ENCODE assay signal across 8 mouse cellular contexts in genomic region chr6:88874868-88875508, GRCm38 (mm10). TPM values are rescaled to one million over a fixed set of nuclear protein-coding genes. Genes with fewer than 3 reads are reported as not detected.
A peak's percentile ranks its signal among the peaks of the same experiment; 100 is the strongest.
DNase-seq lines count a peak whose midpoint lies in the region; ATAC-seq and TF ChIP-seq lines count a peak whose summit lies in the region.

Gene Podxl2 (minus strand): TSS chr6:88875044.

- H3K36me3 ChIP-seq in heart, embryonic 10.5 days, result peaks cover 2% of the 10 kb centered on the region; the same call in 1 of the 2 replicates
- no peaks in the 10 kb centered on the region for H3K36me3 ChIP-seq in kidney, embryonic 16.5 days (ENCODE audit: insufficient read depth, low read length)
- H3K36me3 ChIP-seq in liver, adult 2 months (ENCODE audit: control insufficient read depth, insufficient read depth, low read length), result no peaks in the 10 kb centered on the region
- H3K36me3 ChIP-seq in myocyte (ENCODE audit: control insufficient read depth, insufficient read depth), result no peaks in the 10 kb centered on the region

- peak within 1 kb of the TSS; percentile 25 for H3K4me3 ChIP-seq in embryonic fibroblast, embryonic 13.5 days (ENCODE audit: insufficient read depth, low read length)
- peak within 1 kb of the TSS; percentile 81 for H3K4me3 ChIP-seq in heart, embryonic 10.5 days
- peak within 1 kb of the TSS; percentile 74 for H3K4me3 ChIP-seq in kidney, embryonic 16.5 days (ENCODE audit: low read length)
- H3K4me3 ChIP-seq in liver, adult 2 months (ENCODE audit: insufficient read depth, low read depth, low read length), result peak within 1 kb of the TSS; percentile 40
- no peak within 1 kb of the TSS for H3K4me3 ChIP-seq in myocyte

- WGBS in heart, embryonic 10.5 days, result 11% methylated on average over 63 of the region's 63 CpGs
- 7% methylated on average over 33 of the region's 63 CpGs for WGBS in kidney, embryonic 16.5 days
- 9% methylated on average over 63 of the region's 63 CpGs for WGBS in liver, adult 2 months

- H3K27ac ChIP-seq in embryonic fibroblast, embryonic 13.5 days (ENCODE audit: insufficient read depth, low read length), result no peak within 1 kb of the TSS
- peak within 1 kb of the TSS; percentile 86 for H3K27ac ChIP-seq in heart, embryonic 10.5 days
- H3K27ac ChIP-seq in kidney, embryonic 16.5 days (ENCODE audit: low read length), result no peak within 1 kb of the TSS
- H3K27ac ChIP-seq in liver, adult 2 months (replicated peaks; ENCODE audit: insufficient read depth, low read depth, low read length), result no peak within 1 kb of the TSS

- no peak within 1 kb of the TSS for H3ac ChIP-seq in myocyte (ENCODE audit: control insufficient read depth, insufficient read length)

- H3K79me2 ChIP-seq in liver, adult 2 months (ENCODE audit: control insufficient read depth, insufficient read depth, low read length), result no peaks in the 10 kb centered on the region
- no peaks in the 10 kb centered on the region for H3K79me2 ChIP-seq in myocyte (ENCODE audit: control insufficient read depth, insufficient read depth)

- H3K4me2 ChIP-seq in kidney, embryonic 16.5 days (replicated peaks; ENCODE audit: low read depth, low read length), result peak within 1 kb of the TSS; percentile 100
- H3K4me2 ChIP-seq in myocyte (ENCODE audit: low read depth), result peak within 1 kb of the TSS; percentile 6

- peak within 1 kb of the TSS; percentile 84 for H3K9ac ChIP-seq in kidney, embryonic 16.5 days (replicated peaks; ENCODE audit: low read length)
- peak within 1 kb of the TSS; percentile 41; the same call in 1 of the 2 replicates for H3K9ac ChIP-seq in liver, adult 2 months (ENCODE audit: low read depth, low read length)

- H3K27me3 ChIP-seq in heart, embryonic 10.5 days (ENCODE audit: insufficient read depth, poor library complexity, severe bottlenecking), result peaks cover 45% of the 10 kb centered on the region
- peaks cover 6% of the 10 kb centered on the region for H3K27me3 ChIP-seq in kidney, embryonic 16.5 days (ENCODE audit: insufficient read depth, low read length)
- H3K27me3 ChIP-seq in liver, adult 2 months (ENCODE audit: control insufficient read depth, insufficient read depth, low read length), result peaks cover 14% of the 10 kb centered on the region
- peaks cover 18% of the 10 kb centered on the region for H3K27me3 ChIP-seq in myocyte (ENCODE audit: control insufficient read depth, insufficient read depth, insufficient read length)

- peak; percentile 30 for DNase-seq in kidney, adult 11 months
- no peak for DNase-seq in kidney, adult 8-10 months
- peak; percentile 86 for DNase-seq in heart, embryonic 10.5 days (ENCODE audit: low spot score)
- DNase-seq in liver, adult 2 months (ENCODE audit: extremely low read depth, low read depth, low spot score), result no peak
- peak; percentile 44 to 48 for DNase-seq in thymus, adult 18-20 months

- no peaks in the 10 kb centered on the region for H3K9me3 ChIP-seq in heart, embryonic 10.5 days
- peaks cover 3% of the 10 kb centered on the region; the same call in 1 of the 2 replicates for H3K9me3 ChIP-seq in kidney, embryonic 16.5 days (ENCODE audit: low read length)

- TF ChIP-seq CTCF in embryonic fibroblast, embryonic 13.5 days (IDR thresholded peaks at IDR 0.05; ENCODE audit: borderline replicate concordance, insufficient read depth, low read length), result no peak
- TF ChIP-seq CTCF in liver, adult 2 months (IDR thresholded peaks at IDR 0.05; ENCODE audit: low read depth, low read length), result no peak

- TF ChIP-seq POLR2A in embryonic fibroblast, embryonic 13.5 days (IDR thresholded peaks at IDR 0.05; ENCODE audit: low read depth, low read length), result peak; percentile 35; the same call in 1 of the 2 replicates
- no peak for TF ChIP-seq POLR2A in liver, adult 2 months (IDR thresholded peaks at IDR 0.05; ENCODE audit: extremely low read depth, insufficient read depth, low read length)
- TF ChIP-seq POLR2A in myocyte (IDR thresholded peaks at IDR 0.05; ENCODE audit: insufficient read length, low read depth), result no peak

- ATAC-seq in kidney, embryonic 16.5 days (ENCODE audit: low FRiP score, low TSS enrichment), result peak; percentile 77

- peaks cover 7% of the 10 kb centered on the region for H3K4me1 ChIP-seq in embryonic fibroblast, embryonic 13.5 days (ENCODE audit: control insufficient read depth, insufficient read depth, low read length)
- peaks cover 19% of the 10 kb centered on the region for H3K4me1 ChIP-seq in heart, embryonic 10.5 days
- H3K4me1 ChIP-seq in kidney, embryonic 16.5 days (ENCODE audit: insufficient read depth, low read length), result peaks cover 4% of the 10 kb centered on the region
- peaks cover 3% of the 10 kb centered on the region; the same call in 1 of the 2 replicates for H3K4me1 ChIP-seq in liver, adult 2 months (ENCODE audit: control insufficient read depth, insufficient read depth, low read length)

TF ChIP-seq in myocyte, 11 proteins besides CTCF, POLR2A, EP300 and RAD21:
- TF ChIP-seq USF1 (IDR thresholded peaks at IDR 0.05; ENCODE audit: low read depth), result no peak
- no peak for TF ChIP-seq REST (IDR thresholded peaks at IDR 0.05; ENCODE audit: insufficient read depth, insufficient read length)
- TF ChIP-seq MYOD1 (IDR thresholded peaks at IDR 0.05; ENCODE audit: control insufficient read depth in 1 of 3, insufficient read length in 2 of 3, low read depth in 2 of 3), result no peak
- TF ChIP-seq E2F4 (IDR thresholded peaks at IDR 0.05; ENCODE audit: insufficient read depth), result no peak
- TF ChIP-seq POLR2AphosphoS2 (IDR thresholded peaks at IDR 0.05; ENCODE audit: insufficient read length, low read depth), result no peak
- no peak for TF ChIP-seq SRF (IDR thresholded peaks at IDR 0.05; ENCODE audit: control insufficient read depth, insufficient read length, low read depth)
- no peak for TF ChIP-seq MYOG (IDR thresholded peaks at IDR 0.05; ENCODE audit: control insufficient read depth in 1 of 3, insufficient read depth in 1 of 3, insufficient read length in 2 of 3, low read depth in 2 of 3)
- no peak for TF ChIP-seq TCF12 (IDR thresholded peaks at IDR 0.05; ENCODE audit: insufficient read depth, poor library complexity, severe bottlenecking)
- TF ChIP-seq CEBPB (IDR thresholded peaks at IDR 0.05; ENCODE audit: insufficient read depth, poor library complexity, severe bottlenecking), result no peak
- no peak for TF ChIP-seq TCF3 (IDR thresholded peaks at IDR 0.05; ENCODE audit: insufficient read length, low read depth)
- TF ChIP-seq MAX (IDR thresholded peaks at IDR 0.05; ENCODE audit: low read depth), result no peak
TF ChIP-seq in myocyte: peak in this region for 0.

RNA-seq across cellular contexts. Expression of gene Podxl2, which starts in this region (rescaled TPM):
- 9.3 and 13.9 TPM in 2 replicates for polyA plus RNA-seq in embryonic fibroblast, embryonic 13.5 days (2011; ENCODE audit: insufficient read length, low read depth, missing spikeins)
- 26.7 and 28.6 TPM in 2 replicates for polyA plus RNA-seq in heart, embryonic 10.5 days (2016; fragmentation: Nextera tagmentation; extraction: Ambion mirVana)
- 43.0 and 48.9 TPM in 2 replicates for polyA plus RNA-seq in kidney, embryonic 16.5 days (2015; fragmentation: Nextera tagmentation; extraction: Ambion mirVana)
- 0.46 and 0.60 TPM in 2 replicates for total RNA-seq in liver, adult 2 months (2014; rRNA removed)
- polyA plus RNA-seq in liver, adult 2 months (2012; rRNA removed), result 0.89 and 2.0 TPM in 2 replicates
- polyA plus RNA-seq in myocyte (2012; fragmentation: generic; extraction: Trizol), result 3.4 TPM

Comparison
In these comparisons a context has a peak if more than half of its experiments do, and no peak if none do; other contexts are left out.
1. DNase-seq: peak in kidney, adult 11 months (single experiment), heart, embryonic 10.5 days (single experiment) and thymus, adult 18-20 months (2 of 2); none in kidney, adult 8-10 months (0 of 2) and liver, adult 2 months (single experiment).